Mouse (Mus musculus) liver, adult 2 months (tissue): ENCODE measurements around the gene Apex2.

Source experiments
- CTCF ChIP-seq: fragments of 200-500 bp; IDR thresholded peaks from 2 replicates; pipeline ENCODE4 v1.5.1; 2011; ENCODE audit warnings: low read depth, low read length, control low read depth
- POLR2A ChIP-seq: fragments of 200-500 bp; IDR thresholded peaks from 2 replicates; pipeline ENCODE4 v1.6.1; 2011; ENCODE audit warnings: low read length, control low read depth; ENCODE audit not compliant: insufficient read depth; ENCODE audit errors: extremely low read depth

DNA sequence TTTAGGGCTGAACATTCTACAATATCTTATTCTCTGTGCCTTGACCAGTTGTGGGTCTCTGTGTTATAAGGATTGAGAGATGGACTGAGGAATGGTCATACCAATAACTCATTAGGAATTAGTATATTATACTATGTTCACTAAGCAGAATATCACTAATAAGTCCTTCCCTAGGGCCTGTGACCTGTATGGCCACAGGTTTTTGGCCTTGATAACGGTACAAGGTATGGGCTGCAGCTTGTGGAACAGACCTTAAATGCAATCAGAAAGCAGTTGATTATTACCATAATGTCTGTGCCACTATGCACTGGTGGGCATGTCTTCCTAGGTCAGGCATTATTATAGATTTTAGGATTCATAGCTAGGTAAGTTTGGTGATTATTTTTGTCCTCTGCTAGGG lies 73.2 kb downstream of the Apex2 start:
- TF ChIP-seq POLR2A (no peak), CTCF (no peak)
